Mouse (Mus musculus) kidney, adult 9 months (tissue): ENCODE results near the gene Amigo2.
A peak's percentile ranks its signal among the peaks of the same experiment; 100 is the strongest.

Experiments used
- DNase-seq: peaks from one replicate; pipeline ENCODE4 v3.0.0; 2022

The Amigo2 gene

GRCm38 (mm10) chr15:97266236-97266845, 19.3 kb upstream of the Amigo2 start:
- DNase-seq, result no peak

- DNase-seq, result no peak
Observed at GRCm38 (mm10) chr15:97262251-97262650, 15.2 kb upstream of the Amigo2 start.

GRCm38 (mm10) chr15:97259968-97260597, 13.0 kb upstream of the Amigo2 start:
- DNase-seq, result no peak

GRCm38 (mm10) chr15:97259300-97259699, 12.2 kb upstream of the Amigo2 start:
- no peak for DNase-seq

- no peak for DNase-seq
Observed at GRCm38 (mm10) chr15:97258483-97259230, 11.6 kb upstream of the Amigo2 start.

- peak; percentile 27 for DNase-seq
Observed at GRCm38 (mm10) chr15:97257206-97257775, 10.2 kb upstream of the Amigo2 start.

GRCm38 (mm10) chr15:97256411-97256810, 9.3 kb upstream of the Amigo2 start:
- DNase-seq, result no peak

GRCm38 (mm10) chr15:97255800-97256199, 8.7 kb upstream of the Amigo2 start:
- DNase-seq, result no peak

GRCm38 (mm10) chr15:97254375-97254774, 7.3 kb upstream of the Amigo2 start:
- no peak for DNase-seq

- DNase-seq, result no peak
Observed at GRCm38 (mm10) chr15:97252493-97253034, 5.5 kb upstream of the Amigo2 start.

GRCm38 (mm10) chr15:97249322-97249721, 2.2 kb upstream of the Amigo2 start:
- DNase-seq, result no peak

- peak; percentile 46 for DNase-seq
Observed at GRCm38 (mm10) chr15:97248296-97248695, 1.2 kb upstream of the Amigo2 start.

- peak; percentile 36 for DNase-seq
Observed at GRCm38 (mm10) chr15:97247791-97248161, 689 bp upstream of the Amigo2 start.

GRCm38 (mm10) chr15:97246256-97246655, 831 bp downstream of the Amigo2 start:
- no peak for DNase-seq

- no peak for DNase-seq
Observed at GRCm38 (mm10) chr15:97245392-97245791, 1.7 kb downstream of the Amigo2 start.

- DNase-seq, result no peak
Observed at GRCm38 (mm10) chr15:97236943-97237342, 10.1 kb downstream of the Amigo2 start.

- peak; percentile 70 for DNase-seq
Observed at GRCm38 (mm10) chr15:97235183-97235582, 11.9 kb downstream of the Amigo2 start.

GRCm38 (mm10) chr15:97234076-97234475, 13.0 kb downstream of the Amigo2 start:
- DNase-seq, result no peak

GRCm38 (mm10) chr15:97229494-97230077, 17.5 kb downstream of the Amigo2 start:
- DNase-seq, result no peak

GRCm38 (mm10) chr15:97224003-97224402, 23.1 kb downstream of the Amigo2 start:
- no peak for DNase-seq

- DNase-seq, result no peak
Observed at GRCm38 (mm10) chr15:97223431-97223830, 23.7 kb downstream of the Amigo2 start.

GRCm38 (mm10) chr15:97216843-97217242, 30.2 kb downstream of the Amigo2 start:
- DNase-seq, result no peak
